16 mouse cellular contexts compared by ENCODE assay signal in the genomic region with DNA sequence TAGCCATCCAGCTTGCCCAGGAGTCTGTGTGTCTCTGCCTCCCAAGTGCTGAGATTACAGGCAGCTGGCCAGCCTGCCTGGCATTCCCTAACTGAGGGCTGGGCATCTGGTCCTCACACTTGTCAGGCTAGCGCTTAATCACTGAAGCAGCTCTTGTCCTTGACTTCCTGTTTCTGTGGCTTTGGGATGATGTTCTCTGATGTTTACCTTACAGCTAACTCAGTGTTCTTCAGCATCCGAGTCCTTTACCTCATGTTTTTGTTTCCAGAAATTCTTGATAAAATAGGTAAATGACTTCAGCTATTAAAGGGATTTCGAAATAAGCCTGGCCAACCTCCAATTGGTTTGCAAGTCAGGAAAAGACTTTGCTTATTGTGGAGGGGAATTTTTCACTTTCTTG. TPM values are rescaled to one million over a fixed set of nuclear protein-coding genes. Genes with fewer than 3 reads are reported as not detected.
DNase-seq lines count a peak whose midpoint lies in the region; ATAC-seq and TF ChIP-seq lines count a peak whose summit lies in the region.
"Had no signal": no experiment of that assay in that cellular context is flagged by ENCODE, and none has a peak within 500 bp of the region (broad histone marks: within the 10 kb centered on the region; RNA-seq: fewer than 3 reads in every experiment).

No protein-coding gene starts in this region.

- no peaks in the 10 kb centered on the region for H3K4me1 ChIP-seq in forebrain, embryonic 12.5 days
- H3K4me1 ChIP-seq: forebrain, embryonic 13.5 days; hindbrain, embryonic 15.5 days; limb, embryonic 15.5 days had no signal

- DNase-seq in adrenal gland, postnatal 36 days: peak; percentile 28 to 38
- DNase-seq in adrenal gland, postnatal 25 days: no peak
- DNase-seq in layer of hippocampus, adult 2 months (ENCODE audit: low spot score in 2 of 2): no peak
- DNase-seq in layer of hippocampus, adult 9-10 months (ENCODE audit: low spot score): no peak
- no peak for DNase-seq in yolk sac, embryonic 10.5 days (ENCODE audit: low spot score)
- DNase-seq: cerebellum, adult 2 months; kidney, adult 11 months; kidney, postnatal 10 days; layer of hippocampus, adult 9-11 months had no signal

- peak overlapping the region; percentile 86 for H3K27ac ChIP-seq in layer of hippocampus, adult 2 months
- H3K27ac ChIP-seq in forebrain, embryonic 12.5 days: no peak overlapping the region
- H3K27ac ChIP-seq: forebrain, embryonic 13.5 days; heart, embryonic 13.5 days; hindbrain, embryonic 15.5 days; limb, embryonic 15.5 days had no signal

- no peaks in the 10 kb centered on the region for H3K9me3 ChIP-seq in forebrain, embryonic 12.5 days
- H3K9me3 ChIP-seq: forebrain, embryonic 13.5 days; heart, embryonic 13.5 days; hindbrain, embryonic 15.5 days; limb, embryonic 15.5 days had no signal

- no peaks in the 10 kb centered on the region for H3K36me3 ChIP-seq in forebrain, embryonic 12.5 days (replicated peaks)
- H3K36me3 ChIP-seq: hindbrain, embryonic 15.5 days had no signal

- WGBS in forebrain, embryonic 12.5 days: 94% methylated on average over 3 of the region's 3 CpGs

- no peak for TF ChIP-seq CTCF in layer of hippocampus, adult 2 months (conservative IDR thresholded peaks at IDR 0.05)

- peak; percentile 11; the same call in 1 of the 2 replicates for ATAC-seq in granulocyte monocyte progenitor cell, adult 5-6 weeks (replicated peaks; ENCODE audit: poor library complexity, severe bottlenecking)
- ATAC-seq in forebrain, embryonic 12.5 days (ENCODE audit: low FRiP score): no peak
- ATAC-seq: forebrain, embryonic 13.5 days had no signal

- H3K27me3 ChIP-seq in forebrain, embryonic 12.5 days: no peaks in the 10 kb centered on the region
- H3K27me3 ChIP-seq: forebrain, embryonic 13.5 days; heart, embryonic 13.5 days; hindbrain, embryonic 15.5 days; limb, embryonic 15.5 days had no signal

- H3K9ac ChIP-seq in forebrain, embryonic 12.5 days: no peak overlapping the region
- H3K9ac ChIP-seq: forebrain, embryonic 13.5 days; heart, embryonic 13.5 days; hindbrain, embryonic 15.5 days; limb, embryonic 15.5 days had no signal

- H3K4me2 ChIP-seq in forebrain, embryonic 12.5 days: no peak overlapping the region
- H3K4me2 ChIP-seq: forebrain, embryonic 13.5 days; heart, embryonic 13.5 days; hindbrain, embryonic 15.5 days; limb, embryonic 15.5 days; midbrain, embryonic 11.5 days had no signal

- H3K4me3 ChIP-seq in layer of hippocampus, adult 2 months: no peak overlapping the region
- no peak overlapping the region for H3K4me3 ChIP-seq in forebrain, embryonic 12.5 days (replicated peaks)
- H3K4me3 ChIP-seq: forebrain, embryonic 13.5 days; heart, embryonic 13.5 days; hindbrain, embryonic 15.5 days; limb, embryonic 15.5 days had no signal

RNA-seq across cellular contexts. Expression of a gene that starts 53.8 kb away (rescaled TPM):
- total RNA-seq in adrenal gland, postnatal 36 days (2021): 10 to 100 TPM; 27.5 to 38.2 TPM
- total RNA-seq in adrenal gland, postnatal 25 days (2021): 19.6 and 25.3 TPM in 2 replicates
- total RNA-seq in layer of hippocampus, adult 2 months (2021): 10 to 100 TPM; 90.9 to 94.0 TPM
- 10.7 and 13.2 TPM in 2 replicates for total RNA-seq in granulocyte monocyte progenitor cell, adult 5-6 weeks (2014; fragmentation: Nextera tagmentation)
- total RNA-seq in granulocyte monocyte progenitor cell, adult 5-6 weeks (2017): 27.4 and 32.9 TPM in 2 replicates
- polyA plus RNA-seq in forebrain, embryonic 12.5 days (2016; fragmentation: Nextera tagmentation; extraction: Ambion mirVana): 22.1 and 22.8 TPM in 2 replicates

Comparison
In these comparisons a context has a peak if more than half of its experiments do, and no peak if none do; other contexts are left out.
1. DNase-seq: peak in adrenal gland, postnatal 36 days (2 of 2); none in adrenal gland, postnatal 25 days (single experiment), layer of hippocampus, adult 2 months (0 of 2), layer of hippocampus, adult 9-10 months (single experiment) and yolk sac, embryonic 10.5 days (single experiment).